Mouse (Mus musculus): ENCODE data around the gene Tnfrsf23. TPM values are rescaled to one million over a fixed set of nuclear protein-coding genes. Genes with fewer than 3 reads are reported as not detected.

The Tnfrsf23 gene
- polyA plus RNA-seq, 1 experiment, result 4.8 TPM

DNA sequence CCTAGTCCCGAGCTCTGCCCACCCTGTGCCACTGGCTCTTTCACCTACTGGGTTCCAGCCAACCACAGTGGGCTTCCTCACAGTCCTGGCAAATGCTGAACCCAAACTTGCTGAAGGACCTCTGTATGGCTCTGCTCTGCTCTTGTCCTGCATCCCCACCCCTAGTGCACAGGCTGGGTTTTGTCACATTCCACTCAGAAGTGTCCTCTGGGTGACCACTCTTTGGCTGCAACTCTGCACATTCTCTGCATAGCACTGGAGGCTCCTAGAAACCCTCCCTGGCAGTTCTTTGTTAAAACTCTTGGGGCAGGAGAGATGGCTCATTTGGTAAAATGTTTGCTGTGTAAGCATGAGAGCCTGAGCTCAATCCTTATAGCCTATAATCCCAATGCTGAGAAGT lies 32.1 kb upstream of the Tnfrsf23 start:
- no peak for TF ChIP-seq POLR2A (IDR thresholded peaks at IDR 0.05; ENCODE audit: control insufficient read depth, extremely low read depth, insufficient read depth, low read length, poor library complexity)
- no peak for TF ChIP-seq CTCF (IDR thresholded peaks at IDR 0.05; ENCODE audit: borderline replicate concordance, control insufficient read depth, extremely low read depth, insufficient read depth, low read length, poor library complexity)
- DNase-seq, result no peak
- Histone ChIP-seq H3K27me3 (ENCODE audit: control insufficient read depth, insufficient read depth, low read length) (no peaks in the 10 kb centered on the region), H3K4me1 (replicated peaks; ENCODE audit: control insufficient read depth, insufficient read depth, low read length) (peaks cover 15% of the 10 kb centered on the region), H3K4me3 (ENCODE audit: control insufficient read depth, insufficient read depth, low read length) (no peak overlapping the region), H3K36me3 (ENCODE audit: control insufficient read depth, insufficient read depth, low read length) (no peaks in the 10 kb centered on the region), H3K27ac (ENCODE audit: control insufficient read depth, insufficient read depth, low read length) (no peak overlapping the region)
- WGBS, result 91% methylated on average over 1 of the region's 1 CpGs

DNA sequence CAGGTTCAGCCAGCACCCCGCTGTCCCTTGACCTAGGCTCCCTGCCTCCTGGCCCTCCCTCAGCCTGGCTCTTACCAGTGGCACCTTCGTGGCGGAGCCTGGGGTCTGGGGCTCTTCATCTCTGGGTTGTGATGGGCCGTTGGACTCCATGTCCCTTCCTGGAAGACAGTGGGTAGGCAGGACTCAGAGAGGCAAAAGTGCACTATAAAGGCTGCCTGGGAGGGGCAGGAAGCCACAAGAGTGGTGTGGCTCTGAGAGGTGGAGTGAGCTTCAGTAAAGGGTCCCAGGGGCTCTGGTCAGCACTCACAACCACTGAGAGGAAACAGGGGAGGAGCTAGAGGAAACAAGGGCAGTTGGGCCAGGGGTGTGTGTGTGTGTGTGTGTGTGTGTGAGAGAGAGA lies 27.7 kb upstream of the Tnfrsf23 start:
- Histone ChIP-seq H3K36me3 (ENCODE audit: control insufficient read depth, insufficient read depth, low read length) (no peaks in the 10 kb centered on the region), H3K4me1 (replicated peaks; ENCODE audit: control insufficient read depth, insufficient read depth, low read length) (peaks cover 15% of the 10 kb centered on the region), H3K27ac (ENCODE audit: control insufficient read depth, insufficient read depth, low read length) (peak overlapping the region; percentile 0), H3K4me3 (ENCODE audit: control insufficient read depth, insufficient read depth, low read length) (0 out of 2 replicates have a peak overlapping the region, but pooled peaks have one; percentile 25), H3K27me3 (ENCODE audit: control insufficient read depth, insufficient read depth, low read length) (no peaks in the 10 kb centered on the region)
- 13% methylated on average over 4 of the region's 4 CpGs for WGBS
- DNase-seq, result peak; percentile 11
- TF ChIP-seq CTCF (IDR thresholded peaks at IDR 0.05; ENCODE audit: borderline replicate concordance, control insufficient read depth, extremely low read depth, insufficient read depth, low read length, poor library complexity), result no peak
- TF ChIP-seq POLR2A (IDR thresholded peaks at IDR 0.05; ENCODE audit: control insufficient read depth, extremely low read depth, insufficient read depth, low read length, poor library complexity), result no peak

DNA sequence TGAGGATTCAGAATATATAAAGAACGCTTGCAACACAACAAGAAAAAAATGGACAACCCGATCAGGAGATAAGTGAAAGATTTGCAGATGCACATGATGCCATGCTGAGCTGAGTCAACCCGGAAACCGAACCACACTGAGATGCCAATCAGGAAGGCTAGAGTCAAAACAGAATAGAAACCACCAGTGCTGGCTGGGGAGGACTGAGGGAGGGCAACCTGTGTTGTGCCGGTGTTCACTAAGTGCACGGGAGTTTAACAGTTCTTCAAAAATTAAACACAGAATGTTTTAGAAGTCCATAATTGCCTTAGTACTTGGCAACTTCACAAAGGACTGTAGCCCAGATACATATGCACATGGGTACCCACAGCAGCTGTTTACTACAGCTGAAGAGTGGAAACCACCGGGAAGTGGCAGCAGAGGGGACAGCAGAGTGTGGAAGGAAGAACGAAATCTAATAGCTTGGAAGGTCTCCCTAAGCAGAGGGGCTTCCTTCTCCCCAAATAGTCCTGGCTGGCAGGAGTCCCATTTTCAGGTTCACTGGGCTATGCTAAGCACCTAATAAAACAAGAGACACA lies 27.2 kb upstream of the Tnfrsf23 start:
- H3K36me3 ChIP-seq (ENCODE audit: control insufficient read depth, insufficient read depth, low read length), result no peaks in the 10 kb centered on the region
- H3K27me3 ChIP-seq (ENCODE audit: control insufficient read depth, insufficient read depth, low read length), result no peaks in the 10 kb centered on the region
- peak; percentile 46 for DNase-seq
- whole genome bisulfite sequencing, result 2% methylated on average over 8 of the region's 8 CpGs
- peaks cover 15% of the 10 kb centered on the region for H3K4me1 ChIP-seq (replicated peaks; ENCODE audit: control insufficient read depth, insufficient read depth, low read length)
- TF ChIP-seq CTCF (IDR thresholded peaks at IDR 0.05; ENCODE audit: borderline replicate concordance, control insufficient read depth, extremely low read depth, insufficient read depth, low read length, poor library complexity) (no peak), POLR2A (IDR thresholded peaks at IDR 0.05; ENCODE audit: control insufficient read depth, extremely low read depth, insufficient read depth, low read length, poor library complexity) (no peak)
- 0 out of 2 replicates have a peak overlapping the region, but pooled peaks have one; percentile 25 for H3K4me3 ChIP-seq (ENCODE audit: control insufficient read depth, insufficient read depth, low read length)
- peak overlapping the region; percentile 0 for H3K27ac ChIP-seq (ENCODE audit: control insufficient read depth, insufficient read depth, low read length)

DNA sequence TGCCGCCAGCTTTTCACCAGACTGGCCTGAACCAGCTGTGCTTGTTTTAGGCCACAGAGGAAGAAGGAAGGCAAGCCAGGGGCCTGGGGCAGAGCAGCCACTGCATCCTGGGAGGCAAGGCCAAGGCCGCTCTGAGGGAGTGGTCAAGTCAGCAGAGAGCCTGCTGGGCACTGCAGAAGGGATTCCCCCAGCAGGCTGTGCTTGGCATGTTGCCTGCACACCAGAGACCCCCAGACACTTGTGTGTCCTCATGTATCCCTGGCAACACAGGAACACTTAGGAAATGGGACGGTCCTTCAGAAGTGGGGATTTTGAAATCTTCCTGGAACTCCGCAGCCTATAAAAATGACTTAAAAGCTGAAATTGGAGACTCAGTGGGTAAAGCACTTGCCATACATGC lies 26.4 kb upstream of the Tnfrsf23 start:
- 93% methylated on average over 4 of the region's 4 CpGs for WGBS
- no peak for DNase-seq
- H3K27me3 ChIP-seq (ENCODE audit: control insufficient read depth, insufficient read depth, low read length), result no peaks in the 10 kb centered on the region
- no peak overlapping the region for H3K27ac ChIP-seq (ENCODE audit: control insufficient read depth, insufficient read depth, low read length)
- no peak overlapping the region for H3K4me3 ChIP-seq (ENCODE audit: control insufficient read depth, insufficient read depth, low read length)
- no peaks in the 10 kb centered on the region for H3K36me3 ChIP-seq (ENCODE audit: control insufficient read depth, insufficient read depth, low read length)
- peaks cover 15% of the 10 kb centered on the region for H3K4me1 ChIP-seq (replicated peaks; ENCODE audit: control insufficient read depth, insufficient read depth, low read length)
- no peak for TF ChIP-seq POLR2A (IDR thresholded peaks at IDR 0.05; ENCODE audit: control insufficient read depth, extremely low read depth, insufficient read depth, low read length, poor library complexity)
- no peak for TF ChIP-seq CTCF (IDR thresholded peaks at IDR 0.05; ENCODE audit: borderline replicate concordance, control insufficient read depth, extremely low read depth, insufficient read depth, low read length, poor library complexity)

DNA sequence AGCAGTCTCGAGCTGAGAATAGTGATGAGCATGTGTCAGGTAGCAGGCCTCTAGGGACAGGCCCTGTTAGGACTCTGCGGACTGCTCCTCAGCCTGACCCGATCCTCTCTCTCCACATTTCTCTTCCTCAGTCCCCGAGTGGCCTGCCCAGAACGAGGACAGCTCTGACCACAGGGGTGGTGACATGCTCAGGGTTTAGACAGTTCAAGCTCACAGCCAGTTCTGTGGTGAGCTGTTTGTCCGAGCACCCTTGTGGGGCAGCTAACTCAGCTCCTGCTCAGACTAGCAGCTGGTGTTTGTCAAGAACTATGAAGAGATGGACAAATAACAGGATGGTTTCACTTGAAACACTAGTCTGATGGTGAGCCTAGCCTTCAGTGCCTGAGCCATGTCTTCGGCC lies 25.7 kb upstream of the Tnfrsf23 start:
- TF ChIP-seq POLR2A (IDR thresholded peaks at IDR 0.05; ENCODE audit: control insufficient read depth, extremely low read depth, insufficient read depth, low read length, poor library complexity), result no peak
- Histone ChIP-seq H3K4me1 (replicated peaks; ENCODE audit: control insufficient read depth, insufficient read depth, low read length) (peaks cover 15% of the 10 kb centered on the region), H3K27me3 (ENCODE audit: control insufficient read depth, insufficient read depth, low read length) (no peaks in the 10 kb centered on the region), H3K4me3 (ENCODE audit: control insufficient read depth, insufficient read depth, low read length) (no peak overlapping the region), H3K36me3 (ENCODE audit: control insufficient read depth, insufficient read depth, low read length) (no peaks in the 10 kb centered on the region), H3K27ac (ENCODE audit: control insufficient read depth, insufficient read depth, low read length) (no peak overlapping the region)
- 90% methylated on average over 7 of the region's 7 CpGs for WGBS
- no peak for DNase-seq

DNA sequence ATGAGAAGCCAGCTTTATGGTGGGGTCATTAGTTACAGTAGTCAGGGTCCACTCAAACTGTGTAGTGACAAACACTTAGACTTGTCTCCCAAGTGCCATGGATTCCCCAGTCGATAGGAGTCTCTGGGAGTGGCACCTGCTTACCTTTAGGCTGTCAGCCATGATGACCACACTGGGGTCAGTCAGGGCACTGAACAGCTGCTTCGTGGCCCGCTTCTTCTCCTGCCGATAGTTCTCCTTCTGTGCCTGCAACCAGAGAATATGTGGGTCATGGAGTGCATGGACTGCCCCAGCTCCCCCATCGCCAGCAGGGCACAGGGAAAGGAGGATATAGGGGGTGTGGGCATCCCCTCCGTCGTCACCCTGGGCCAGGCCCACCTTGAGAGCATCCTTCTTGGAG lies 23.7 kb upstream of the Tnfrsf23 start:
- peaks cover 15% of the 10 kb centered on the region for H3K4me1 ChIP-seq (replicated peaks; ENCODE audit: control insufficient read depth, insufficient read depth, low read length)
- no peaks in the 10 kb centered on the region for H3K36me3 ChIP-seq (ENCODE audit: control insufficient read depth, insufficient read depth, low read length)
- H3K4me3 ChIP-seq (ENCODE audit: control insufficient read depth, insufficient read depth, low read length), result no peak overlapping the region
- WGBS, result 98% methylated on average over 7 of the region's 7 CpGs
- TF ChIP-seq POLR2A (IDR thresholded peaks at IDR 0.05; ENCODE audit: control insufficient read depth, extremely low read depth, insufficient read depth, low read length, poor library complexity), result no peak
- no peak for TF ChIP-seq CTCF (IDR thresholded peaks at IDR 0.05; ENCODE audit: borderline replicate concordance, control insufficient read depth, extremely low read depth, insufficient read depth, low read length, poor library complexity)
- no peaks in the 10 kb centered on the region for H3K27me3 ChIP-seq (ENCODE audit: control insufficient read depth, insufficient read depth, low read length)
- H3K27ac ChIP-seq (ENCODE audit: control insufficient read depth, insufficient read depth, low read length), result no peak overlapping the region
- no peak for DNase-seq

Data from thymus, adult 2 months (tissue).